Mouse (Mus musculus) hematopoietic stem cell, adult 5-6 weeks (primary cell): ENCODE results near the gene Tdg. TPM values are rescaled to one million over a fixed set of nuclear protein-coding genes. Genes with fewer than 3 reads are reported as not detected.
A peak's percentile ranks its signal among the peaks of the same experiment; 100 is the strongest.

Experiments
- ATAC-seq, 2 experiments: fragments of 125-278 bp in 1 of 2; replicated peaks in 1 of 2; 2 replicates each; pipeline ENCODE4 v1.8.0; 2016 to 2017; ENCODE audit warnings: inconsistent platforms in 2 of 2, mild to moderate bottlenecking in 2 of 2, moderate number of reproducible peaks in 2 of 2, low read depth in 1 of 2, moderate TSS enrichment in 1 of 2; ENCODE audit not compliant: low FRiP score in 2 of 2, poor library complexity in 2 of 2, severe bottlenecking in 2 of 2, insufficient read depth in 1 of 2, low TSS enrichment in 1 of 2
- total RNA-seq: library from RNA; stranded (forward); fragments of 172-1452, 232-1000 nt; gene quantifications from 2 replicates; pipeline ENCODE4 v1.2.3, GENCODE M21; 2017

Tdg gene
- total RNA-seq, 1 experiment from 2014 or later = 104 TPM

- no peak for ATAC-seq
These were observed 23.0 kb downstream of the Tdg start for GRCm38 (mm10) chr10:82652625-82653024.

DNA sequence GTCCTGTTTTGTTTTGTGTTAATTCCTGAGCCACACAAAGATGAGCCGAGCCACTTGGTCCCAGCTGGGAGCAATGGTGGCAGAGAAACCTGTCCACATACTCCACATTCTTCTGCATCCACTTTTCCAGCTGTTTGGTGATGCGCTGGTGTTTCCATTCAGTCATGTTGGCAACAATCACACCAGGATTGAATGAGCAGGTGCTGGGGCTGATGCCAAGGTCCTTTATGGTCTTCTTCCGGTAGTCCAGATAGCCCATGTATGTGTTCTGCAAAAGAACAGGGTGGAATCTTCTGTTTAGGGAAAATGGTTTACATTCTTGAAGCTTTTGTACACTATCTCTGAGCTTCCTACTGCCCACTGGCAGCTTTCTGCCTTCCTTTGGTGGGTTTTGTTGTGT, 25.0 kb downstream of the Tdg start:
- ATAC-seq = no peak

DNA sequence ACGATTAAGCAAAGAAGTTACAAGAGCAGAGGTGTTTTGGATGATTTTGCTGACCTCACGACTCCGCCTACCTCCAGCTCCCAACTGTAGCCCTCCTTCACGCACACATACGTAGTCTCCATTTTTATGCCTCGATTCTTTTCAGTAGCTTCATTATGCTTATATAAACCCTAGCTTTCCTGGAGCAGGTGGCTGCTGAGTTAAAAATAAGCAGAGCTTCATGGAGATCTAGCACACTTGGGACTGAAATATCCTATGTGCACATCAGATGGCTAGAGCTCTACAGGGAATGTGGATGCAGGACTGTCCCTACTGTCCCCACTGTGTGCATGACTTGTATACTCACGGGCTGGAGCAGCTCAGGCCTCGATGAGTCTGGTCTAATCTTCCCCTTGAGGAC, 32.2 kb downstream of the Tdg start:
- no peak for ATAC-seq

DNA sequence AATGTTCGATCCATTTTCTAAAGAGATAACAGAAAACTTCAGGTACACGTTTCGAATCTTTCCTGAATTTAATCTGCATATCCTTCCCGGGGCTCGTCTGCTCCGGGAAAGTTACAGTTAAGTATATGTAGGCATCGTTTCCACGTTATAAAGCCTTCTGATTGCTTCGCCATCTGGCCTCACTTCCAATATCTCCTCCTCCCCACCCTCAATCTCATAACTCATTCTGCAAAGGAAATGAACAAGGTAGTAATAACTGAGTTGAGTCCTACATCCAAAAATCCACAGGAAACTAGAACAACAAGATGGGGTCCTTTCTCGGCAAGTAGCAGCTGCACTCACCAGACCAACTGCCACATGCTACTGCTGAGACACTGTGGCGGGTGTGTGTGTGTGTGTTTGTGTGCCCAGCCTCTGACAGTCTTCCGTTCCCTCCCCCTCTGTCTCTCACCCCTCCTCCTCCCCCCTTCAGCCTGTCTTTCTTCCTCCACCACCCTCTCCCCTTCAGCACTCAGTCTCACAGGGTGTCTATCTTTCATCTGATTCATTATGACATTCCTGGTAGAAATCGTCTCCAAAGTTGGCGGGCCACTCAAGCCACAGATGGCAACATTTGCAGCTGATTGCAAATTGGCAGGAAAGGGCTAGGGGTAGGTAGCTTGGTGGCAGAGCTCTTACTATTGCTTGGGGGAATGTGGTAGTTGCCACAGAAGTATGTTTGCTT, 32.8 kb downstream of the Tdg start:
- peak; percentile 59 to 69 for ATAC-seq

- no peak for ATAC-seq
These were observed 33.7 kb downstream of the Tdg start for GRCm38 (mm10) chr10:82663289-82663688.

GRCm38 (mm10) chr10:82665951-82666350, 36.3 kb downstream of the Tdg start:
- ATAC-seq = no peak

GRCm38 (mm10) chr10:82666436-82667234, 37.0 kb downstream of the Tdg start:
- peak; percentile 87 to 90 for ATAC-seq

- ATAC-seq = peak in 1 of 2 experiments; percentile 11; a peak in 1 of 4 replicates
These were observed 40.6 kb downstream of the Tdg start for GRCm38 (mm10) chr10:82670205-82670604.

DNA sequence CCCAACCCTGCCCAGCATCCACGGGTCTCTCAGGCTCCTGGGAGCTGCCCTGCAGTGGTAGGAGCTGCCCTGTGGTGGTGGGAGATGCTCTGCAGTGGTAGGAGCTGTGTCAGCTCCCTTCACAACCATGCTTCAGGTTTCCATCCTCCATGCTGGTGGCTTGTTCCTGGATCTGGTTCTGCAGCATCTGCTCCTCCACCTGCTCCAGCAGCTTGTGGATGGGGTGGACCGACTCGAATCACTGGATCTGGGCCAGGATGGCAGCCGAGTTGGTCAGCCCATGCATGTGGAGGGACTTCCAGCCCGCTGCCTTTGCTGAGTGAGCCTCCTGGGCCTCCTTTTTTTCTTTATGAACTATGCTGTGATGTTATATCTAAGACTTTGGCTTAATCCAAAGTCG, 47.3 kb downstream of the Tdg start:
- ATAC-seq = no peak

- ATAC-seq = no peak
These were observed 51.1 kb downstream of the Tdg start for GRCm38 (mm10) chr10:82680769-82681168.

GRCm38 (mm10) chr10:82681639-82682038, 52.0 kb downstream of the Tdg start:
- ATAC-seq = no peak

DNA sequence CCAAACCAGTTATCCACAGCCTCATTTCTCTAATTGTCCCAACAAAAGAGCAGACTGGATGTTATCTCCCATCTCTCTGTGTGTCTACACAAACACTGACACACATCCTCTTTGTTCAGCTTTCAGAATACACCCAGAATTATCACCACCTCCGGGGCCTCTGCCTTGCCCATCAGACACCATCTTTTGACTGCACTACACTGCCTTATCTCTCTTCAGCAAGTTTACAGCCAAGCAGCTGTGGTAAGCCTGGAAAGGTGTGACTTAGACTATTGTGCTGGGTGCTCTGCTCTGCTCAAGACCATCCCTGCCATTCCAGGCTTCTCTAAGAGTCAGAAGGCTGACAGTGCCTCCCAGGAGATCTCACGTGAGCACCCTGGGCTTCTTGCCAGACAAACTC, 55.8 kb downstream of the Tdg start:
- 0 out of 4 replicates have a peak, but pooled peaks of 1 of the 2 experiments have one; percentile 14 for ATAC-seq

DNA sequence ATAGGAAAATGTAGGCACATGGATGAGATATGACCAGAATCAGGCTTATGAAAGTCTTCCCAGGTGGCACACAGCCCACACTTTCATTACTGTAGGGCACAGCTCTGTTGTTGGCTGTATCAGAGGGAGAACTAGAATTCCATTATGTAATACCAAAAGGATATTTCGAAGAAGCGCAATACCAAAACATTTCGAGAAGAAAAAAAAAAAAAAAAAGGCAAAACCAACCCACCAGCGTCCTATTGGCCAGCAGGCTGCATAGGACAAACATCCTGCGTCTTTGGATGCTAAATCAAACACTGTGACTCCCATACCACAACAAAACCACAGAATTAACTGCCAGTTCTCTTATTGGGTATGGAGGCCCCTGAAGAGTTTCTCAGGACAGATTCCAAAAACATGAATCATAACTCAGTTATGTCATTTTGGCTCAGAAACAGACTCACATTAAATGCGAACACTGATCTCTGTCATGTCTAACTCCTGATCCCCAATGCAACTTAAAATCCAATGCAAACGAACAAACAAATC, 60.1 kb downstream of the Tdg start:
- ATAC-seq = peak; percentile 55 to 57; a peak in 2 of 4 replicates

DNA sequence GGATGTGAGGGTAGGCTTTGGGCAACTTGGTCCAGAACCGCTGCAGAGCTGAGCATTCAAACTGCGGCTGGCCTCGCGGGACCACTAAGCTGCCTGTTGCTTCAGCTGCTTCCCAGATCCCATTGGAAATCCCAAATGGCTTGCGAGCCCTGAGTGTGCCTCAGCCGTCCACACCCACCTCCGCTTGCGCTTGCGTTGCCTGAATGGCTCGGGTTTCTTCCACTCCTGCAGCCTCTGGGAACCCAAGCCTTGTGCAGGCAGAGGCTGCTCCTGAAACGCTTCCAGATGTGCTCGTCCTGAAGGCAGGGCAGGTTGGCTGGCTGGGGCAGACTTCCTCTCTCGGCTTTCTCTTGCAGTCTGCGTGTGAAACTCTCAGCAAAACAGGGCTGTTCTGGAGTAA, 60.9 kb downstream of the Tdg start, which contains the start of gene Glt8d2:
Gene Glt8d2, minus strand, starts transcription at position 157 of the 400 bp plus-strand sequence.
- ATAC-seq = peak; percentile 39 to 42; a peak in 2 of 4 replicates

DNA sequence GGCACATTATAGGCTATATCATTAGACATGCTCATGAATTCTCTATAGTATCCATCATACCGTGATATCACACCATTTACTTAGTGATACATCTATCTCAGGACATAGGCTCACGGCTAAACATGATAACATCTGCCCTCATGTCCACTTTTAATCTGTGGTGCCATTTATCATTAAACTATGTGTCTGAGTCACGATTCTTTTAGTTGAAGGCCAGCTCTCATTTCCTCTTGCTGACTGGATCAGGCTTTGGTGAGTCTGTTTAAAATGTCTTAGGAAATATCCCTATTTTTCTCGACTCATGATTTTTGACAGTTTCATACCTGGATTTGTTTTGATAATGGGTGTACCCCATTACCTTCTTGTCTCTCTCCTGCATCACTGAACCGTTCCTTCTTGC, 66.3 kb downstream of the Tdg start, which contains the start of gene Hcfc2:
Gene Hcfc2, plus strand, starts transcription at position 205 of the 400 bp plus-strand sequence.
- no peak for ATAC-seq

- ATAC-seq = no peak
These were observed 66.9 kb downstream of the Tdg start for GRCm38 (mm10) chr10:82696453-82697079.

DNA sequence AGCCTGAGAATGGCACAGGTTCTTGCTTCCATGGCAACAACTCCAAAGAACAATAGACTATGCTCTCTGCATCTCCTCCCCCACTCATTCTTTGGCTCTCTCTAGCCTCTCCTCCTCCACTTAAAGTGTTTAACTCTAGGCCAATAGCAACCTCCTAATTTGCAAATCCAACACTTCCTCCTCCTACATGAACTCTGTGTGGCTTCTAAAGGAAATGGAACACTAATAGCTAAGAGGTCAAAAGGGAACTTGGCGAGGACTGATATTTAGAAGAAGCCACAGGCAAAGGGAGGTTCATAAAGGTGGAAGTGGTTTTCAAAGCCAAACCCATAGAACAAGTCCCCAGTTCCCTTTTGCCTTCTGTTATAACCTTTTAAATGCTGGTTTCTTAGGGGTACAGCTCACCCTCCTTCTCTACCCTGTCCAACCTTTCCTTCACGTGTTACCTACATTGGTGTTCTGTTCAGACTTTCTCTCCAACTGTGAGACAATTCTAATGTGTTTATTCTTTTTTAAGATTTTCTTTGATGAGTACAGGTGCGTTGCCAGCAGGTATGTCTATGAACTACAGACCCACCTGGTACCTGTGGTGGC, 67.8 kb downstream of the Tdg start:
- ATAC-seq = peak; percentile 89 to 93
